Mouse (Mus musculus): Measurements from ENCODE around the gene Mfsd14a.

Mfsd14a gene

GRCm38 (mm10) chr3:116601781-116602180, 60.7 kb downstream of the Mfsd14a start:
- DNase-seq (ENCODE audit: low read depth) = no peak

GRCm38 (mm10) chr3:116601005-116601404, 61.5 kb downstream of the Mfsd14a start:
- no peak for DNase-seq (ENCODE audit: low read depth)

- no peak for DNase-seq (ENCODE audit: low read depth)
Measured at GRCm38 (mm10) chr3:116599705-116600104, 62.8 kb downstream of the Mfsd14a start.

- no peak for DNase-seq (ENCODE audit: low read depth)
Measured at GRCm38 (mm10) chr3:116595603-116595991, 66.9 kb downstream of the Mfsd14a start.

GRCm38 (mm10) chr3:116594728-116595602, 67.5 kb downstream of the Mfsd14a start, which contains the start of gene Sass6:
Gene Sass6, plus strand, starts transcription at chr3:116594982.
- peak; percentile 91 for DNase-seq (ENCODE audit: low read depth)

- DNase-seq (ENCODE audit: low read depth) = no peak
Measured at GRCm38 (mm10) chr3:116594076-116594727, 68.3 kb downstream of the Mfsd14a start.

DNA sequence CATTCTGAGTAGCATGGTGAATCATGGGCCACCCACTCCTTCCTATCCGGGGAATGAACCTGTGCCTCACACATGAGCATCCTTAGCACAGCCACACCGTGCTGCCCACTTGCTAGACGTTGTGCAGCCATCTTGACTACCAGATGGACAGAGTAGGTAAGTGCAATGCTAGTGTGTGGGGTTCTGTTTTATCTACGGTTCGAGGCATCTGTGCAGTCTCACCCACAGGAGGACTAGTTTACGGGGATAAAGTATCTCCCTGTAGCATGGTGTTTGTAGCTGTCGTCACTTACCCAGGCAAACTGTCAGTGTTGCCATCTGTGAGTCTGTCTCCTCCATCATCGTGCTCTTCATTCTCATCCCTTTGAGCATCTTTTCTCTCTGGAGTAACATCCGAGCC, 80.3 kb downstream of the Mfsd14a start:
- DNase-seq (ENCODE audit: low read depth) = no peak

Data from fibroblast of lung, adult 2 months (primary cell).